Mouse (Mus musculus) urinary bladder, adult 2 months (tissue): Measurements from ENCODE around the gene Ucp2. TPM values are rescaled to one million over a fixed set of nuclear protein-coding genes. Genes with fewer than 3 reads are reported as not detected.
"Not testable (repeated sequence)": the region's sequence is repeated elsewhere in the genome, so short reads cannot be mapped to it uniquely, and the experiment has no call there.

Source experiments
- DNase-seq: peaks from one replicate; pipeline ENCODE4 v3.0.0; 2022; ENCODE audit warnings: low spot score
- polyA plus RNA-seq: library from polyadenylated mRNA; depleted of rRNA; stranded (reverse); fragments of >200 nt; gene quantifications from 2 replicates; pipeline ENCODE4 v1.2.3, GENCODE M21; 2012

Gene Ucp2
- polyA plus RNA-seq, 1 experiment: 247 TPM

DNA sequence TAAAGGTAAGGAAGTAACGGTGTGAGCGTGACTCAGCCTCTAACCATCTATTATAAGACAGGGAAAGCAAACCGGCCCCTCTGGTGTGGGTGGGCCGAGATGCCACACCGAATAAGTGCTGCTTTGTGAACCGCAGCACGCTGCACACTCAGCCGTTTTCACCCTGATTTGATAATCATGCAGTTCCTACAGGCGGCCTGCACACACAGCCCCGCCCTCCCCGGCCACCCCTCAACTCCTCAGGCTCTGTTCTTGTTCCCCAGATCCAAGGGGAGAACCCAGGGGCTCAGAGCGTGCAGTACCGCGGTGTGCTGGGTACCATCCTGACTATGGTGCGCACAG is 13.3 kb upstream of the Ucp2 start:
- DNase-seq: no peak

GRCm38 (mm10) chr7:100480175-100480574 is 13.0 kb upstream of the Ucp2 start:
- DNase-seq: no peak

DNA sequence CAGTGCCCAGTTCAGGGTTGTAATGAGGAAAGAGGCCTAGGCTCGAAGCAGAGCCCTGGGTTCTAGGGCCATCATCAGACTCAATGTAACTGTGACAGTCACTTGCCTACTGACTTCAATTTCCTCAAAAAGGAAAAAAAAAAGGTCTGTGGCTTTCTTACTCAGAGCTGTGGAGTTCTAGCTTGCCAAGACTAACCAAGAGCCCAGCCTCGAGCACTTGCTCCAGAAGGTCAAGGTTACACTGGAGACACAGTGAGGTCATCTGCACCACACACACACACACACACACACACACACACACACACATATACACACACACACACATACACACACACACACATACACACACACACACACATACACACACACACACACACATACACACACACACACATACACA is 11.1 kb upstream of the Ucp2 start:
- not testable (repeated sequence) for DNase-seq

DNA sequence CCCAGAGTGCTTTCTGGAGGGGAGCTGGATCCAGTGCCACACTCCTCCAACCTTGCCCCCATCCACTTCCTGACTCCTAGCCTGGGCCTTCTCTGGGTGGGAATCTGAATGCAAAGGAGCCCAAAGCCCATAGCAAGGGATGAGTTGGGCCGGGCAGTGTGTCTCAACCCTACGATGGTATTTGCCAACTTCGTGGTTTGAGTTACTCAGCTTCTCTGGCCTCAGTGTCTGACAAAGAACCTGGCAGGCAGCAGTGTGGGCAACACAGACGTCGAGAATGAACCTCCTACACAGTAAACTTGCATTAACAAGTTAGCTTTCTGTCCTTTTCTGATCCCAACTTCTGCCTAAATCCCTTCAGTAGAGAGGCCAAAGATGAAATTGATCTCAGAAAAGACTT is 8.6 kb upstream of the Ucp2 start:
- DNase-seq: no peak

- DNase-seq: no peak
Observed at GRCm38 (mm10) chr7:100487301-100487700, 5.8 kb upstream of the Ucp2 start.

DNA sequence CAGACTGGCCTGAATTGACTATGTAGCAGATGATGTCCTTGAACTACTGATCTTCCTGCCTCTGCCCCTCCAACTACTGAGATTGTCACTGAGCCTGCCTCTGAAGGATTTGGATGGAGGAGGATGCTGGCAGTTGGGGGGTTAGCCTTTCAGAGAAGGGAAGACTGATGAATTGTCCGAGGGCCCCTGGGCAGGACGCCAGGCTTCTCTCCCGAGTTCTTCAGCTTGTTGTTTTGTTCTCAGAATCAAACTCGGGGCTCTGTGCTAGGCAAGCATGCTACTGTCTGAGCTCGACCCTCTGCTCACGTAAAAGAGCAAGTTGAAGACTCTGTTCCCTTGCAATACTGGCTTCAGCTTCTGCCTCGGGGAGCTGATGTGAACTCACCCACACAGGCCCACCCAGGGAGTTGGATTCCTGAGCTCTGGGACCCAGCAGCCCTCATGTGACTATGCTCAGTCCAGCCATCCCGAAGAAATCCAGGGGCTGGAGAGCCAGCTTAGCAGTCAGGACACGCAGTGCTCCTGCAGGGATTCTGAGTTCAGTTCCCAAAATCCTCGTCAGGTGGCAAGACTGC is 4.6 kb upstream of the Ucp2 start:
- DNase-seq: no peak

GRCm38 (mm10) chr7:100492391-100493116 is 583 bp upstream of the Ucp2 start:
- peak; percentile 78 for DNase-seq

DNA sequence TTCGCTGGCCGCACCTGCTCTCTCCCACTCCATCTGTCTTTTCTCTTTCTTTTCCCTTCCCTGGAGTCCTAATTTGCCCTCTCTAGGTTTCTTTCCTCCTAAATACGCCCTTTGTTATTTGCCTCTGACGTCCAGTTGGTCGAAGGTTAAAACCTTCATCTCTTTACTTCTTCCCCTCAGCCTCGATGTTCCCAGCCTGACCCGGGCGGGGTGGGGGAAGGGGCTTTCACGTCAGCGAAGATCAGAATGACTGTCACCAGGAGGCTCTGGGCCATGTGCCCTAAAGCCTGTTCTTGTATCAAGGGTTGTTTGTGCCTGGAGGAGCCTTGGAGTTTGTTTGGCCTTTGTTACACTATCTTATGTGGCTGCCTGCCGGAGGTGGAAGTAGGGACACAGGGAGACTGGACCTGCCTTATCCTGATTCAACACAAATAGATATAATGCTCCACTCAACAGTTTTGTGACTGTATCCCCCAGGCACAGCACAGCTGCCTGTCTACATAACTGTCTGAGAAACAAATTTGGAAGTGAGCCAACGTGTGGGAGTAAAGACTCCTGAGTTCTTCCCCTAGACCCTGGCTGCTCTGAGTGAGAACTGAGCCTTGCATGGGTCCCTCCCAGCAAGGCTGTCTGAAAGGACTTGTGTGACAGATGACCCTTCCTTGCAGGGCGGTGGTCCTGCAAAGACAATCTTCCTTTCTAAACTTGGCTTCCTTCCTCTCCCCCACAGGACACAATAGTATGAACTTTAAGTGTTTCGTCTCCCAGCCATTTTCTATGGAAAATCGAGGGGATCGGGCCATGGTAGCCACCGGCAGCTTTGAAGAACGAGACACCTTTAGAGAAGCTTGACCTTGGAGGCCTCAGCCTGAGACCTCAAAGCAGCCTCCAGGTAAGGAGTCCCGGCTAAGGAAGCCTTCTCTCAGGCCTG is 612 bp downstream of the Ucp2 start:
- no peak for DNase-seq

DNA sequence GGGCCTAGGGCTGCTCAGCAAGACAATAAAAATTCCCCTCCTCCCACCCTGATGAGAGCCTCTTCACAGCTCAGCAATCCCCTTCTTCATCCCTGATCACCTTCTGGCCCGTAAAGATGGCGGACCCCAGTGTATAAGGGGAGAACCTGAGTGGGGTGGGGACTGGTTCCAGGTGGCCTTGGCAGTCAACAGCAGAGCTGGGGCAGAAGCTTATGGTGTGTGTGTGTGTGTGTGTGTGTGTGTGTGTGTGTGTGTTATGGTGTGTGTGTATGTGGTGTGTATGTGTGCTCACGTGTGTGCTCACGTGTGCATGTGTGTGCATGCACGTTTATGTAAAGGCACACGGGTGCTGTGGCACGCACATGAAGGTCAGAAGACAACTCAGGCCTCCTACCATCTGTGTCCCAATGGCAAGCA is 1.3 kb downstream of the Ucp2 start:
- DNase-seq: no peak

DNA sequence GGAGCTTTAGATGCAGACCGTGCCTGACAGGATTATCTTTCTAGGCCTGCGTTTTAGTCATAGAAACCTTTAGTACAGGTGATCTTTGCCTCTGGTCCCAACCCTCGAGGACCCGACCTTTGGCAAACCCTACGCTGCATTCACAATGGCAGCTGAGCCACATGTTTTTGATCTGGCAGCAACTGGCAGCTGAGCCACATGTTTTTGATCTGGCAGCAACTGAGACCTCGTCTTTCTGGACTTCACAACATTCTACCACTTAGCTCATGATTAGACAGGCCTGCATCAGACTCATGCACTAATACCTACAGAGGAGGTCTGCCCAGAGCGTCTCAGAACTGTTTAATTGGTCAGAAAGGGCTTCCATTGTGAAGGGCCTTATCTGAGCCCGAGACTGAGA is 1.9 kb downstream of the Ucp2 start:
- DNase-seq: no peak

DNA sequence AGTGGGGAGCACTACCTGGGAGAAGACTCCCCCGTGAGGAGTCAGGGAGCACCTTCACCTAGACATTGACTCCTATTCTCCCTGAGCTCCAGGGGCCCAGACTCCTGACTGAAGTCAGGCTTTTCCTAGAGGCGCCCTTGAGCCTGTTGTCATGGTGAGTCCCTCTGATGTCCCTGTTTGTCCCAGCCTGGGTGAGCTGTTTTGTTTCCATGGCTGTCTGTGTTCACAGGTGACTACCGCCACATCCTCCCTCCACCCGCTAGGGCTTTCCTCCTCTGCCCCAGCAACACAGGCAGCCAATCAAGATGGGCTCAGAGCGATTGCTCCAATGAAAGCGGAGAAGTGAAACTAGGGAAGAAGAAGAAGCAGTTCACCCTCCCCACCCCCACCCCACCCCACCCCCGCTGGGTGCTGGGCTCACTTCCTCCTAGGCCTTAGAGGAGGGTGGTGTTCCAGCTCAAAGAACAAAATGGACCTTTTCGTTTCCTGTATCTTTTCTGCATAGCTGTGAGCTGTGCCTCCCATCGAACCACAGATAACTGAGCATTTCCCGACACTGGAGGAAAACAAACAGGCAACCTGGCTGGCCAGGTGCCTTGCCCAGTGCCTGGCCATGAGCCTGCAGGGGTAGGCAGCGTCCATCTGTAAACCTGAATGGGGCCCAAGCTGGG is 2.6 kb downstream of the Ucp2 start:
- DNase-seq: no peak

DNA sequence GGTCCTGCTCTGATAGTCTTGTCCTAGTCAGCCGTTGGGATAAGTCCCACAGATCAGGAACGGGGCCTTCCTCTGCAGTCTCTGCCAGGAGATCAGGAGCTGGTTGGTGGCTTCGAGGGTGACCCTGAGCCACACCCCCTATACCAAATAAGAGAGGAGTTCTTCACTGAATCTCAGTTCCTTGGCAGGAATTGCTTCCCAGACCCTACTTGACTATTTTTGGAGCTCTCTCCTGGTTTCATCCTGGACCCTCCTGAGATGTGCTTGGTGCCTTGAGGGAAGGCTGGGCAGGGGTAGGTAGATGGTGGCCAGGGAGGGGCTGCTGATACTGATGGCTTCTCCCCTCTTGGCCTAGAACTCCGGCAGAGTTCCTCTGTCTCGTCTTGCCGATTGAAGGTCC is 3.2 kb downstream of the Ucp2 start:
- no peak for DNase-seq

DNA sequence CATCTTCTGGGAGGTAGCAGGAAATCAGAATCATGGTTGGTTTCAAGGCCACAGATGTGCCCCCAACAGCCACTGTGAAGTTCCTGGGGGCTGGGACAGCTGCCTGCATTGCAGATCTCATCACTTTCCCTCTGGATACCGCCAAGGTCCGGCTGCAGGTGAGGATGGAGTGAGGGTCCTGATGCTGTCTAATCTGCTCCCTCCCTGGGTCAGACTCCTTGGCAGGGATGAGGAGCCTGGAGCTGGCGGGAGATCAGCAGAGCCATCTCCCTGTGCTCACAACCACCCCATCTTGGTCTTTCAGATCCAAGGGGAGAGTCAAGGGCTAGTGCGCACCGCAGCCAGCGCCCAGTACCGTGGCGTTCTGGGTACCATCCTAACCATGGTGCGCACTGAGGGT is 3.7 kb downstream of the Ucp2 start:
- no peak for DNase-seq

DNA sequence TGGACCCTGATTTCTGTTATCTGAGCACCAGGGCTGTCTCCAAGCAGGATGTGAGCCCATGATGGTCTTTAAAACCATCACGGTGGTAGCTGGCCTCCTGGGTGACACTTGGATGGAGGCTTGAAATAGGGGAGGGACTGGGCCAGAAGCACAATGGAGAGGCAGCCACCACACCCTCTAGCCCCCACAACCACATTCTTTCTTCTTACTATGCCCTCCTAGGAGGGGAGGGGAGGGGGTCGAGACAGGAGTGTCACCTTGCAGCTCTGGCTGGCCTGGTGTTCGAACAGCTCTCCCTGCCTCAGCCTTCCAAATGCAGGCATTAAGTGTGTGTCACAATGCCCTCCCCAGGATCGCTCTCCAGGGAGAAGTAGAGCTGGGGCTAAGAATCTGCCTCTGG is 4.3 kb downstream of the Ucp2 start:
- DNase-seq: no peak

DNA sequence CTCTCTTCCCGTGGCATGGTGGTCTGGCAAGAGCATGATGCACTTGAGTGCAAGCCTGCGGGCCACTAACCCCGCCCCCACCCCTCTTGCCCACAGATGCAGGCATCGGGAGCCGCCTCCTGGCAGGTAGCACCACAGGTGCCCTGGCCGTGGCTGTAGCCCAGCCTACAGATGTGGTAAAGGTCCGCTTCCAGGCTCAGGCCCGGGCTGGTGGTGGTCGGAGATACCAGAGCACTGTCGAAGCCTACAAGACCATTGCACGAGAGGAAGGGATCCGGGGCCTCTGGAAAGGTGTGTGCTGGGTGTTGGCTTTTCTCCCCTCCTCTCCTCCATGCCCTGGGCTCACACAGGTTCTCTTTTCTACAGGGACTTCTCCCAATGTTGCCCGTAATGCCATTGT is 4.8 kb downstream of the Ucp2 start:
- DNase-seq: no peak

DNA sequence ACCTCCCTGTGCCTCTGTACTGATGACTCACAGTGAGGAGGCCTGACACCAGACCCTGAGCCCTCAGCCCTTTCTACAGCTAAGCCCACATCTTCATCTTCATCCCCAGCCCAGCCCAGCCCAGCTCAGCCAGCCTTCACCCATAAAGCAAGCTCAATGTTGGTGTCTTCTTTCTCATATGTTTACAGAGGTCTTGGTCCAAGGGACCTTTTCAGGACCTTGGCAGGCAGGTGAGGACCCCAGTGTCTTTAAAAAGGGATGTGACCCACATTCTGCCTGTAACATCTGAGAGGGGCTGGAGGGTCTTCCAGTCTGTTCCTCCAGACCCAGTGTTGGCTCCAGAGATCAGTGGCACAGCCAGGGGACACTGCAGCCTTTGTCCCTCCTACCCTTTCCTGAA is 6.3 kb downstream of the Ucp2 start:
- no peak for DNase-seq

DNA sequence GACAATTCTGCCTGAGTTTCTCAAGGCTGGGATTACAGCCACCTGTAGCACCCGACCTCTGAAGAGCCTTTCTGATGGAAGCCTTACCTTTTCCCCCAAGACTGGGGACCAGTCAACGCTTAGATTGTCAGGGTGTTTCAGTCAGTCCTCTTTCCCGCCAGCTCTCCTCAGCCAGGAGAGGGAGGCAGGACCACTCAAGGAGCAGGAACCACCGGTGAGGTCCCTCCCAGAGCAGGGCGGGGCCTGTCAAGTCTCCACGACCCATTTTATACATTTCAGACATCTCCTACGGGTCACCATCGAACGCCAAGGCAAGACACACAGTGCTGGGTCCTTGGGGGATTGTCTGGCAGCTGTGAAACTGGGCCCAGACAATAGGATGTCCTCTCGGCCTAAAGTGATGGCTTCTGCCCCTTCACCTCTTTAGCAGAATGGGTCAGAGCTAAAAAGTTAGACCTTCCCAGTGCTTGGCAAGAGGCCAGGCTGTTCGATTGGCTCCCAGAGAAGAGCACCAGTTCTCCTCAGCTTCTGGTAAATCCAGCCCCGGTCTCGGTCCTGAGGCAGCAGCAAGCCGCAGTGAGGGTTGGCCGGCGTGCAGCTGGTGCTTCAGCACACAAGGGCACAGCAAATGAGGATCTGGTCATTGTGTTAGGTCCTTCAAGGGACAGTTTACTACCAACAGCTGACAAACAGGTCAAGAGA is 7.3 kb downstream of the Ucp2 start:
- DNase-seq: no peak

DNA sequence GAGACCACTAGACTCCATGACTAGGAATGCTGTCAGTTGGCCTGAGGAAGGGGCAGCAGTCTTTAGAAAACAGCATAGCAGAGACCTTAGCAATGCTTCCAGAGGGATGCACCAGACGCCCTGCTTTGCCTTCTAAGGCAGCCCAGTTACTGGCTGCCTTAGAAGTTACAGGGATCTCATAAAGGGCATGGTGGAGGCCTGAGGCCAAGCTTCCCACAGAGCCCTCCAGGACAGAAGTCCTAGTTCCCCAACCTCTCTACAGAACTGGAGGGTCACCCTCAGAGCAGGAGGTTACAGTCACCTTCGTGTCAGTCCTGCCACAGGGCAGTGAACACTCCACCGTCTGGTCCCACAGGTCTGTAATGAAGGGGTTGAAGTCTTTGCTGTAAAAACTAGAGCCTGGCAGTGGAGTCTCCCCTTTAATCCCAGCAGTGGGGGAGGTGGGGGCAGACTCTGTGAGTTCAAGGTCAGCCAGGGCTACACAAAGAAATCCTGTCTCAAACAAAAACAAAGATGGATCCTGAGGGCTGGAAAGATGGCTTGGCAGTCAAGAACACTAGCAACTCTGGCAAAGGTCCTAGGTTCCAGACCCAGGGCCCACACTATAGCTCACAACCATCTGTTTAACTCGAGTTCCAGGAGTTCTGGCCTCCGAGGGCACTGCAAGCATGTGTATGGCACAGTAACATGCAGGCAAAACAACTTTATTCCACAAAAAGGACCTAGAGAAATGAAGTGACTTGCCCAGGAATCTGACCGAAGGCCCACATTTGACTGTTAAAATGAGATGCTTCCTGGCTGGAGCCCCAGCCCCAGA is 8.1 kb downstream of the Ucp2 start:
- DNase-seq: no peak

DNA sequence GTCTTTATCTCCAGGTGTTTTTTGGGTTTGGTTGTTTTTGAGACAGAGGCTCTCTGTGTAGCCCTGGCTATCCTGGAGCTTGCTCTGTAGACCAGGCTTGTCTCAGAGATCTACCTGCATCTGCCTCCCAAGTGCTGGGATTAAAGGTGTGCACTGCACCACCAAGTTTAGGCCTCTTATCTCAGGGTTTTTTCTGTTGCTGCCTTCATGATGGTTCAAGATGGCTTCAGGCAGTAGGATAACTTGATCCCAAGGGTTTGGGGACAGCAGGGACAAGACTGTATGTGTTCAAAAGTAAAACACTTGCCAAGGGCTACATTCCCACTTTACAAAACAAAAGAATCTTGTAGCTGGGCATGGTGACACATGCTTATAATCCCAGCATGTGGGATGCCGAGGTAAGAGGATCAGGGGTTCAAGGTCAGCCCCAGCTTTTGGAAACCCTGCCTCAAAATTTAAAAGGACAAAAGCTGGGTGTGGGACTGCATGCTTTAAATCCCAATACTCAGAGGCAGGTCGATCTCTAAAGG is 8.8 kb downstream of the Ucp2 start:
- no peak for DNase-seq

DNA sequence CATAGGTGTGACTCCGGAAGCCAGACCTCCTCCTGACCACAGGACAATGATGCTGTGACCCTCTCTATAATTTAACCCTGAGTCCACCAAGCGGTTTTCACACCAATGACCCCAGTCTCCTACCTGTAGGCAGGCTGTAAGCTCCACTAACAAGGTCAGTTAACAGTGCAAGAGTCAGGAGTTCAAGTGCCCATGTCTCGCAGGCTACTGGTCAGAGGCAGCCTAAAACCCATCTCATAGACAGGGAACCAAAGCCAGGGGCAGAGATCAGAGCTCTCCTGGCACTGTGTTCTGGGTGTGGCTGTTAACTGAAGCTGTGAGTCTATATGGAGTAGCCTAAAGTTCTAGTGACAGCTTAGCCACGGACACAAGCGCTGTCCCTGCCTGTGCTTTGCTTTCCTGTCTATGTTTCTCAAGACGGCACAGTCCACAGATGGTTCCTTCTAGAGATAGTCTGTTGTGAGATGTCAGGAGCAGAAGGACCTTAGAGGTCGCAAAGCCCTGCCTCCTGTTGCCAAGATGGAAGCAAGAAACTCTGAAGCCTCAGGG is 9.3 kb downstream of the Ucp2 start:
- DNase-seq: no peak
